Mouse (Mus musculus) testis, postnatal 14 days (tissue): ENCODE measurements around the gene Disp1.

Experiments used
- DNase-seq: peaks from one replicate; pipeline ENCODE4 v3.0.0; 2021; ENCODE audit warnings: low spot score

The Disp1 gene

DNA sequence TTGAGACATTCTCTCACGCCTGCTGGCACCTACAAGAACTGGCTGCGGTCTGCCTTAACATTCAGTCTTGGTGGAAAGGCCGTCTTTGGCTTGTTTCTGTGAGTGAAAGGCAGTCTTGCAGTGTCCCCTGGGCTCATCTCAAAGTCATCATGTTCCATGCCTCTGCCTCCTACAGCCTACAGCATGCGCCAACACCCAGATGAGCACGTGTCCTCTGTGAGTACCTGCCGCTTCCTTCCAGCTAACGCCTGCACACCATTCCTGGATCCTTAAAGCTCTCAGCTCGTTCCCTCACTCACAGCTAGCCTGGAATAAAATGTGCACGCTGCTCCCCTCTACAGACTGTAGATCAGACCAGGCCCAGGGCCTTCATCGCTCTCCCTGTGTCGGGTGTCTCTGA lies 60.3 kb downstream of the Disp1 start:
- DNase-seq, result no peak

DNA sequence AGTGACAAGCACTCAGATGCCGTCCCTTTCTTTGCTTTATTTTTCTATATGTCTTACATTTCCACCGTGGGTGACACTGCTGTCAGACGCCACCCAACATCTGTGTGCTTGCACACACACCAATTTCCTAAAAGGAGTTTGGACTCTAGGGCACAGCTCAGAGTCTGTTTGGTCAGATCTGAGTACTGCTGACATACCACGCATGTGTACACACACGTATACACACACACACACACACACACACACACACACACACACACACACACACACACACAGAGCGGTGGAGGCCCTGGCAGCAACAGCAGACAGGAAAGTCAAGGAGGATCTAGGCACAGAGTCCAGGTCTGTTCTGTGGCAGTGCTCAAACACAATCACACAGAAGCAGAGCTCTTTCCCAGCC lies 61.1 kb downstream of the Disp1 start:
- DNase-seq, result no peak

GRCm38 (mm10) chr1:183159183-183159582 lies 62.1 kb downstream of the Disp1 start:
- DNase-seq, result no peak

- DNase-seq, result peak; percentile 60
These were observed 65.7 kb downstream of the Disp1 start for GRCm38 (mm10) chr1:183155600-183155999.

DNA sequence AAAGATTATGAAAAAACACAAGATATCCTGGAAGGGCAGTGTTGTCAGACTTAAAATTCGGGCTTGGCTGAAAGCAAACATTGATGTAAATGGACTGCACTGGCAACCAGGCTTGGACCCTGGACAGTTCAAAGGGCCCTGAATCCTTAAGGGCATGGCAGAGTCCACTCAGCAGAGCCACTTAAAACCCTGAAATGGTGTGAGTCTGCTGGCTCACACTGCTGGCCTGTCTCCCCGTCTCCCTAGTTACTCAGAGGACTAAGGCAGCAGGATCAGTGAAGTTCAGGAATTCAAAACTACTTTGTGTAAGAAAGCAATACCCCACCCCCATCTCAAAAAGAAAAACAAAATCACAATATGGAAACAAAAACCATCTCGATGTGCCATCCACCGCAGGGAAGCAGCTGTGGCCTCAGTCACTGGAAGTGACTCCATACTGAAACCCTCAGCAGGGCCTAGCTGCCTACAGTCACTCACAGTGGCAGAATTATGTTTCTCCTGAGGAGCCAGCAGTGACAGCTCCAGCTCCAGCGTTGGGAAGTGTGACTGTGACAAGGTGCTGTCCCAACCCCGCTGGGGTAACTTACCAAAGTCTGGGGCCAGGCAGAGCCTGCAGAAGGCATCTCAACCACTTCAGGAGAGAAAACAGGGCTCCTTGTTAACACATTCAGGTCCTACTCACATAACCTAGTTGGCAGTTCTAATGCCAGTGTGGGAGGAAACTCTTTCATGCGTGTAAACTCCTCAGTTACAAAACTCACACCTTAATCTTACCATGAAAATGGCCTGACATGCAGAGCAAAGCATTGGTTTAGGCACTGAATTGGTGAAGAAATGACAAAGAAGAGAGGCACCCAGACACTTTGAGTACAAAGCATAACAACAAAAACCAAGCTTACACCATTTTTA lies 66.8 kb downstream of the Disp1 start:
- no peak for DNase-seq

DNA sequence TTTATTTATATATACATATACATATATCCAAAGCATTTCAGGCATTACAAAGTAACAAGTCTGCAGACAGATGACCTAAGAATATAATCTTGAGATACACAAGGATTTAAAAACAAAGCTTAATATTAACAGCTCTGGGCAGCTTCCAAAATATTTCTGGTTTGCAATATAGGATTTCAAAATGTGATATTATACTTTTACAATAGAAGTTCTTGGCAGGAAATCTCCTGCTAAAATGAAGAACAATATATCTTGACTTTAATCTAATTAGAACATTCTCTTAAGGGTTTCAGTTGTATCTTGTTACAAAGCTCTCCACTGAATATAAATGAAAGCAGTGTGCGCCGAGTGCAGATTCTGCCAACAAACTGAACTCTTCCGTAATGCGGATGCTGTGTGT lies 68.0 kb downstream of the Disp1 start:
- DNase-seq, result no peak

GRCm38 (mm10) chr1:183151510-183152319 lies 69.6 kb downstream of the Disp1 start:
- no peak for DNase-seq

DNA sequence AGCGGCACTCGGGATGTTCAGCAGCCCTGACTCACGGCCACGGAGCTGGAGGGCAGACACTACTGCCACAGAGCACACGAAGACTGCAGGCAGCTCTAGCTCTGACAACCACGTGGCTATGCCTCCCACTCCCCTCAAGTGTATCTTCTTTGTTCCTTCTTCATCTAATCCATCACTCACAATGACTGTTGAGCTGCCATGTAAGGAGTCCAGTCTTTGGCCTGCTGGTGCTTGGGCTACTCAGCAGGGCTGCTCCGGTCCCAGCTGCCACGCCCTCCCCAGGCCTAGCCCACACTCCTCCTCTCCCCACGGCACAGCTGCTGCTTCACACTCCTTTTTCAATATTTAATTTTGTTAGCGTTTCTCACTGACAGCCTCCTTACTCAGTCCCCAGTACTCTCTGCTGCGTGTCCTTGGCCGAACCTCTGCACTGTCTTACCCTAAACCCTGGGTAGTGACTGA lies 70.9 kb downstream of the Disp1 start:
- DNase-seq, result no peak

GRCm38 (mm10) chr1:183149571-183150105 lies 71.7 kb downstream of the Disp1 start:
- DNase-seq, result no peak

DNA sequence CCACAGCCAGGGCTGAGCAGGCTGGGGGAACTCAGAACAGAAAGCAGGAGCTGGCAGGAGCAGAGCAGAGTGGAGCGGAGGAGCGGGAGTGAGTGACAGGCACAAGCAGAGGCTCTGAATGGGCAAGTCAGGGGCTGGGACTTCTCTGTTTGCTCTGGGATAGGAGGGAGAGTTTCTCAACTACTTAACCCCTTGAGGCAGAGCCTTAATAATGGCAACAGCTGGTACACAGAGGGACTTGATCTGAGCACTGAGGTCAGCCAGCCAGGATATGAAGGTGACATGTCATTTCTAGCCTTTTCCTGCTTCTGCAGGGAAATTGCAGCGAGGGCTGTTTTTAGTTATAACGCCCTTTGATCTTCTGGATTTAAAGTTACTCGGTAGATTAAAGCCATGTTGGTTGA lies 73.9 kb downstream of the Disp1 start:
- DNase-seq, result no peak

DNA sequence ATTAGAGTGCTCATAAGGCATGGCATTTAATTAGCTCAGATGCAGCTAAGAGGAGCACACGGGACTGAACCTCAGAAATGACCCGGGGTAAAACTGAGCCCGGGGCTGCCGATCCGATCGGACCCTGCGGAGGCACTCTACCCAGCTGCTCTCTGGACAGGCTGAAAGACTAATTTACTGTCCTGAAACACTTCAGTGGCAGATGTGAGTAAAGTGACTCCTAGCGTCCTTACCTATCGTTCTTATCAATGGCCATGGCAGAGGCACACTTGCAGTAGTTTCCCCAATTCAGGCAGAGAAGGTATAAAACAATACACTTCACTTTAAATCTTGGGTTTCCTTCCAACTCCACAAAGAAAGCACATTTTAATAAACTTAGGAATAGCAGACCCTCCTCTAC lies 74.5 kb downstream of the Disp1 start:
- DNase-seq, result no peak

GRCm38 (mm10) chr1:183146102-183146735 lies 75.1 kb downstream of the Disp1 start:
- no peak for DNase-seq

GRCm38 (mm10) chr1:183144602-183145205 lies 76.6 kb downstream of the Disp1 start:
- DNase-seq, result no peak

GRCm38 (mm10) chr1:183143246-183143645 lies 78.1 kb downstream of the Disp1 start:
- no peak for DNase-seq

DNA sequence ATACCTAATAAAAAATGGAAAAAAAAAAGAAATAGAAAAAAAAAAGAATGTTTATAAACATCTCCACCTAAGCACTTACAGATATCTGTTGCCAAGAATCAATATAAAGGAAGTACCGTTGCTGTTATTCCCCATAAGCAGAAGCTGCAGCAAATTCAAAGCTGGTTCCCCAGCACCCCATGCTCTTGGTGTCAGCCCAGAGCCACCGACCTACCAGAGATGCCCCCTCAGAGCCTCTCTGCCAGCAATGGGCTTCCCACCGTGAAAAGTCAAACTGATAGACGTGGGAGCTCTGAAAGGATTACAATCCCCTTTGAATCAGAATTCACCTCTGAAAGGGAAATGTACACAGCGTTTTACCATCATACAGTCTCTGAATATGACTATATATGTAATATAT lies 78.8 kb downstream of the Disp1 start:
- DNase-seq, result no peak

GRCm38 (mm10) chr1:183141329-183141728 lies 80.0 kb downstream of the Disp1 start:
- DNase-seq, result no peak

DNA sequence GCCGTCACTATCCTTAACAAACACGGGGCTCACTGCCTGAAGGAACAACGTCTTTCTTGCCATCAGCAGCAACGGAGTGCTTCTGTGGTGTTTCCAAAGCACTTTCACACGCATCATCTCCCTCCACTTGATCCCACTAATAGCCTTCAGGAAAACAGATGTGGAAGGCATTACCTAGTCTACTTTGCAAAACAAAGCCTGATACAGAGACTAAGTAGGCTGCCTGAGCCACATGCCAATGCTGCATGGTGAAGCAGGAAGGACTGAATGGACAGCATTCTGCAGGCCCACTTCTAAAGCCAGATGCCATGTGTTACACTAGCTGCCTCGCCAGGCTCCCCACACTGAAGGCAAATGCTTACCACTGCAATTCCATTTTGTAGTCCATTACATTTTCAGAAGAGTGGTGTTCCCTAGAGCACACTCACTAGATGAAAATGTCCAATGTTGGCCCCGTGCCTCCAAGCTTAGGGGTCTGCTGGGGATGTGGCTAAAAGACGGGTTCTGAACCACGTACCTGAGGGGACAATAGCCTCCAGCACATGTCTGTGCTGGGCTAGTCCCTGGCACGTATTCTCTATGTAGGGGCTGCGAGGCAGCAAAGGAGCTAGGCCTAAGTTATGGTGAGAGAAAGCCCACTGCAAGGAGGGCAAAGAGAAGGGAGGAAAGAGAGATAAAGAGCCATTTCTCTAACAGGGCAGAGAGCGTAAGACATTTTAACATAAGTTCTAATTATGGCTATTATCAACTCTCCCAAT lies 80.6 kb downstream of the Disp1 start:
- DNase-seq, result no peak

- DNase-seq, result no peak
These were observed 83.2 kb downstream of the Disp1 start for GRCm38 (mm10) chr1:183138088-183138487.

- no peak for DNase-seq
These were observed 86.9 kb downstream of the Disp1 start for GRCm38 (mm10) chr1:183134427-183134826.

GRCm38 (mm10) chr1:183133440-183133839 lies 87.9 kb downstream of the Disp1 start:
- DNase-seq, result no peak

DNA sequence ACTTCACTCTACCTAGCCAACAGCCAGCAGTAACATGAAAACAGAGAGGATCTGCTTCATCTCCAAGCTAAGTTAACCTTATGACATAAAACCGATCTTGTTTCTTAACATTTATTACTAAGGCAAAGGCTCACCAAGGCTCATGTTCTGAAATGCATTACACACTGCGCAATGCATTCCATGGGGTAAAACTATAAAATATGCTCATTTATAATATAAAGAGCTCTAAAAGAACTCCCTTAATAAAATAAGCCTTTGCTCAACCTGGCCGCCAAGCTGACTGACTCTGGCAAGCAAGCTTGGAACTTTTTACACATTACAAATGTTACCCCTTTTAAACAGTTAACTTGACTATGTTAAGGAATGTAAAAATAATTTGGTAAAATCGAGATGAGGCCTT lies 94.1 kb downstream of the Disp1 start:
- DNase-seq, result no peak
